Mouse (Mus musculus) liver, embryonic 13.5 days (tissue): ENCODE measurements around the gene Stat5b. TPM values are rescaled to one million over a fixed set of nuclear protein-coding genes. Genes with fewer than 3 reads are reported as not detected.

Experiments used
- ATAC-seq: fragments of 200-750 bp; cut with Nextera tagmentation; 2 replicates; pipeline ENCODE4 v1.8.0; 2017; ENCODE audit warnings: low read depth, mild to moderate bottlenecking, moderate number of reproducible peaks, moderate library complexity
- DNase-seq: peaks from one replicate; pipeline ENCODE4 v3.0.0; 2022
- H3K27ac ChIP-seq: fragments of 300-500 bp; sonication (generic); 2 replicates; pipeline ENCODE4 v1.5.1; 2015; ENCODE audit warnings: moderate library complexity, mild to moderate bottlenecking, inconsistent platforms
- H3K27me3 ChIP-seq: fragments of 300-500 bp; sonication (generic); 2 replicates; pipeline ENCODE4 v1.6.1; 2015; ENCODE audit warnings: mild to moderate bottlenecking, inconsistent platforms
- H3K36me3 ChIP-seq: fragments of 300-500 bp; sonication (generic); 2 replicates; pipeline ENCODE4 v1.6.1; 2015; ENCODE audit warnings: mild to moderate bottlenecking, inconsistent platforms
- H3K4me1 ChIP-seq: fragments of 300-500 bp; sonication (generic); replicated peaks from 2 replicates; pipeline ENCODE4 v1.6.1; 2015; ENCODE audit warnings: inconsistent platforms
- H3K4me2 ChIP-seq: fragments of 300-500 bp; sonication (generic); 2 replicates; pipeline ENCODE4 v1.6.1; 2015; ENCODE audit warnings: inconsistent platforms, mild to moderate bottlenecking, moderate library complexity
- H3K4me3 ChIP-seq: fragments of 300-500 bp; sonication (generic); replicated peaks from 2 replicates; pipeline ENCODE4 v1.5.1; 2015; ENCODE audit warnings: mild to moderate bottlenecking, inconsistent platforms
- H3K9ac ChIP-seq: fragments of 300-500 bp; sonication (generic); 2 replicates; pipeline ENCODE4 v1.6.1; 2015; ENCODE audit warnings: mild to moderate bottlenecking, inconsistent platforms
- H3K9me3 ChIP-seq: fragments of 300-500 bp; sonication (generic); replicated peaks from 2 replicates; pipeline ENCODE4 v1.6.1; 2016; ENCODE audit warnings: inconsistent platforms
- WGBS: fragments of 180-500 bp; shearing (Covaris S2); methylation state at CpG from one replicate; pipeline ENCODE4 v1.1.7; 2015; ENCODE audit not compliant: insufficient replicate concordance; 5-methylcytosine and 5-hydroxymethylcytosine counted together
- polyA plus RNA-seq: library from polyadenylated mRNA; unstranded; fragments of >200 nt; fragmentation: Nextera tagmentation; extraction: Ambion mirVana; gene quantifications from 2 replicates; pipeline ENCODE4 v1.2.1, GENCODE M21; 2015

Gene Stat5b
- polyA plus RNA-seq, 1 experiment from 2014 or later, result 21.1 TPM

- Histone ChIP-seq H3K27ac (no peak overlapping the region), H3K36me3 (no peaks in the 10 kb centered on the region), H3K9me3 (no peaks in the 10 kb centered on the region), H3K9ac (no peak overlapping the region), H3K4me1 (peaks cover 23% of the 10 kb centered on the region), H3K4me3 (no peak overlapping the region), H3K27me3 (peaks cover 71% of the 10 kb centered on the region), H3K4me2 (no peak overlapping the region)
- ATAC-seq (no peak), DNase-seq (no peak)
- WGBS, result 32% methylated on average over 25 of the region's 25 CpGs
These were observed 101.1 kb downstream of the Stat5b start for GRCm38 (mm10) chr11:100749469-100749868.

- DNase-seq (no peak), ATAC-seq (no peak)
- H3K4me3 ChIP-seq, result no peak overlapping the region
- peaks cover 67% of the 10 kb centered on the region for H3K27me3 ChIP-seq
- H3K36me3 ChIP-seq, result no peaks in the 10 kb centered on the region
- no peaks in the 10 kb centered on the region for H3K9me3 ChIP-seq
- 35% methylated on average over 4 of the region's 4 CpGs for WGBS
- H3K9ac ChIP-seq, result no peak overlapping the region
- H3K4me2 ChIP-seq, result no peak overlapping the region
- H3K4me1 ChIP-seq, result peaks cover 23% of the 10 kb centered on the region
- no peak overlapping the region for H3K27ac ChIP-seq
These were observed 101.9 kb downstream of the Stat5b start for GRCm38 (mm10) chr11:100748620-100749019.

DNA sequence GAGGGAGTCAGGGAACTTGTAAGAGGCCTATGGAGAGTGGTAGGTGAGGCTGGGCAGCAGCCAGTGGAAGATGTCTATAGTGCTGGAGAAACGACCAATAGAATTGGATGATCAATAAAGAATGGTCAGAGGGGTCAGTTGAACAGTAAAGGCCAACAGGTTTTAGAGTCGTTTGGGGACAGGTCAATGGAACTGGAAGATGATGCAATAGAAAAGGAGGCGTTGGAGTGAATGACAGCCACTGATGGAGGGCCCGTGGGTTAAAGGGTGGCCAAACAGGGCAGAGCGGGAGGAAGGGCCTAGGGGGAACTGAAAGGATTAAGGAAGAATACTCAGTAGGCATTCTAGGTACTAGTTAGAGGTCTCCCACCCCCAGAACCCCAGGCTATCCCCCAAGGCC, 103.4 kb downstream of the Stat5b start:
- ATAC-seq, result peak; percentile 58

GRCm38 (mm10) chr11:100746546-100746945, 104.0 kb downstream of the Stat5b start:
- H3K4me2 ChIP-seq, result no peak overlapping the region
- no peak for DNase-seq
- peaks cover 23% of the 10 kb centered on the region for H3K4me1 ChIP-seq
- 78% methylated on average over 10 of the region's 10 CpGs for WGBS
- no peak for ATAC-seq
- no peaks in the 10 kb centered on the region for H3K36me3 ChIP-seq
- H3K9me3 ChIP-seq, result no peaks in the 10 kb centered on the region
- H3K27ac ChIP-seq, result no peak overlapping the region
- no peak overlapping the region for H3K9ac ChIP-seq
- H3K4me3 ChIP-seq, result no peak overlapping the region
- H3K27me3 ChIP-seq, result peaks cover 50% of the 10 kb centered on the region

More for the DNA sequence above, 103.4 kb downstream of the Stat5b start:
- no peak overlapping the region for H3K4me3 ChIP-seq
- DNase-seq, result no peak
- 50% methylated on average over 5 of the region's 5 CpGs for WGBS
- no peak overlapping the region for H3K9ac ChIP-seq
- H3K27me3 ChIP-seq, result peaks cover 56% of the 10 kb centered on the region
- peaks cover 23% of the 10 kb centered on the region for H3K4me1 ChIP-seq
- no peaks in the 10 kb centered on the region for H3K36me3 ChIP-seq
- H3K9me3 ChIP-seq, result no peaks in the 10 kb centered on the region
- no peak overlapping the region for H3K27ac ChIP-seq
- no peak overlapping the region for H3K4me2 ChIP-seq

GRCm38 (mm10) chr11:100745085-100745484, 105.4 kb downstream of the Stat5b start:
- Histone ChIP-seq H3K4me2 (no peak overlapping the region), H3K4me1 (peaks cover 24% of the 10 kb centered on the region), H3K9ac (no peak overlapping the region), H3K27me3 (peaks cover 45% of the 10 kb centered on the region), H3K4me3 (no peak overlapping the region), H3K36me3 (no peaks in the 10 kb centered on the region), H3K9me3 (no peaks in the 10 kb centered on the region), H3K27ac (no peak overlapping the region)
- peak; percentile 38 for DNase-seq
- ATAC-seq, result no peak
- WGBS, result 14% methylated on average over 6 of the region's 6 CpGs

DNA sequence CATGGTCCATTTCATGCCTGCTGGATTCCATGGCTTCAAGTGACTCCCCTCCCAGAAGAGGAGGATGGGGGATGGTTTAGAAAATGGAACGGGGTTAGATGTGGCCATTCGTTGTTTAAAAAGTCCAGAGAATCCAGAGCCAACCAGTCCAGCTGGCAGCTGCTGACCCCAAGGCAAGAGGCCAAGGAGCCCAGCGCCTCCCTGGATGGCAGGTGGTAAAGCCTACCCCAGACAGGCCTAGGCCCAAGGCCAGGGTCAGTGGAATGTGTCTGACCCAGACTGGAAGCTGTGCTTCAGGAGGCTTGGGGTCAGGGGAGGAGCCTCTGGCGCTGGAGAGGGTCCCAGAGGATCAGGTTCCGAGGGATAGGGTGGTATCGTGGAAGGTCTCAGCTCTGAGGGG, 109.2 kb downstream of the Stat5b start:
- no peaks in the 10 kb centered on the region for H3K36me3 ChIP-seq
- H3K9ac ChIP-seq, result no peak overlapping the region
- no peak for DNase-seq
- no peak overlapping the region for H3K27ac ChIP-seq
- H3K4me2 ChIP-seq, result no peak overlapping the region
- peaks cover 12% of the 10 kb centered on the region; the same call in 1 of the 2 replicates for H3K27me3 ChIP-seq
- H3K9me3 ChIP-seq, result no peaks in the 10 kb centered on the region
- H3K4me3 ChIP-seq, result no peak overlapping the region
- 71% methylated on average over 6 of the region's 6 CpGs for WGBS
- ATAC-seq, result no peak
- H3K4me1 ChIP-seq, result peaks cover 31% of the 10 kb centered on the region

DNA sequence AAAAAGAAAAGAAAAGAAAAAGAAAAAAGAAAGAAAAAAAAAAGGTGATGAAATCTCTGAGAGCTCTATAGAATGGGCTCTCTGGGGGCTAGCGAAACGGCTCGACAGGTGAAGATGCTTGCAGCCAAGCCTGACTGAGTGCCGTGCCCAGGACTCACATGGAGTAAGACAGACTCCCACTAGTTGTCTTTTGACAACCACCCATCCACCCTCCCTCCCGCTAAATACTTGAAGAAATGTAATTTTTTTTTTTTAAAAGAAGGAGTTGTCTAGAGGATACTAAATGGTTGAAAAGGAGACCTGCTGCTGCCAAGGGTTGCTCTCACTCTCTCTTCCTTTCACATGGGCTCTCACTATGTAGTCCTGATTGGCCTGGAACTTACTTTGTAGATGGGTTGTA, 111.8 kb downstream of the Stat5b start:
- H3K36me3 ChIP-seq, result peaks cover 15% of the 10 kb centered on the region
- H3K4me1 ChIP-seq, result peaks cover 52% of the 10 kb centered on the region
- H3K27me3 ChIP-seq, result no peaks in the 10 kb centered on the region
- H3K9me3 ChIP-seq, result no peaks in the 10 kb centered on the region
- 24% methylated on average over 5 of the region's 5 CpGs for WGBS
- H3K27ac ChIP-seq, result peak overlapping the region; percentile 84
- peak overlapping the region; percentile 69 for H3K9ac ChIP-seq
- peak overlapping the region; percentile 99 for H3K4me3 ChIP-seq
- peak overlapping the region; percentile 77 for H3K4me2 ChIP-seq
- no peak for ATAC-seq
- no peak for DNase-seq

DNA sequence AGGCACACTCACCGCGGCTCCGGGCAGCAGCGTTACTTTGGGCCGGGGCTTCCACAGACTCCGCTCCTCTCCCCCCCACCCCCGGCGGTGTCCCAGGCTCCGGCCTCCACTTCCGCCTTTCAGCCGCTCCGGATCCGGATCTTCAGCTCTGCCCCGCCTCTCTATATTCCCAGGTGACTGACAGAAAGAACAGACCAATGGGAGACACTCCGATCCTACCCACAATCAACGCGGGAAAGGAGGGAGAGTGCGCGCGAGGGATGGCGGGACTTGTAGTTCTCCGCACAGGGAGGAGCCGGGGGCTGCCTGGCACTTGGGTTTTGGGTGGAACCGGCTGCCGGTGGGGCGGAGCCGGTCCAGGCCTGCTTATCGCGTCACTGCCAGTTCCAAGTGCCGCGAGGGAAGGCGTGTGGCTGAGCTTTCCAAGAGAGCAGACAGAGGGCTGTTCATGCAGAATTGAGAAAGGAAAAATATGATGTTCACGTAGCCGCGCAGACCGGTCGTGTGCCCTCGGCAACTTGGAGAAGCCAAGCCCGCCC, 112.4 kb downstream of the Stat5b start, which contains the start of gene Rab5c:
Rab5c (minus strand) TSS at position 150 of the 539 bp plus-strand sequence.
- H3K36me3 ChIP-seq, result peaks cover 20% of the 10 kb centered on the region
- peak within 1 kb of the TSS; percentile 99 for H3K9ac ChIP-seq
- peak; percentile 95 for ATAC-seq
- peak within 1 kb of the TSS; percentile 99 for H3K4me3 ChIP-seq
- H3K4me2 ChIP-seq, result peak within 1 kb of the TSS; percentile 98
- no peaks in the 10 kb centered on the region for H3K9me3 ChIP-seq
- WGBS, result under 1% methylated on average over 39 of the region's 39 CpGs
- DNase-seq, result peak; percentile 100
- peak within 1 kb of the TSS; percentile 97 for H3K27ac ChIP-seq
- no peaks in the 10 kb centered on the region for H3K27me3 ChIP-seq
- H3K4me1 ChIP-seq, result peaks cover 58% of the 10 kb centered on the region

GRCm38 (mm10) chr11:100737105-100737733, 113.3 kb downstream of the Stat5b start:
- H3K4me3 ChIP-seq, result peak overlapping the region; percentile 99
- H3K27me3 ChIP-seq, result no peaks in the 10 kb centered on the region
- peaks cover 29% of the 10 kb centered on the region for H3K36me3 ChIP-seq
- DNase-seq, result peak; percentile 77
- H3K4me2 ChIP-seq, result peak overlapping the region; percentile 98
- H3K9ac ChIP-seq, result peak overlapping the region; percentile 99
- peak overlapping the region; percentile 97 for H3K27ac ChIP-seq
- peak; percentile 73 for ATAC-seq
- H3K9me3 ChIP-seq, result no peaks in the 10 kb centered on the region
- WGBS, result under 1% methylated on average over 13 of the region's 13 CpGs
- H3K4me1 ChIP-seq, result peaks cover 68% of the 10 kb centered on the region

DNA sequence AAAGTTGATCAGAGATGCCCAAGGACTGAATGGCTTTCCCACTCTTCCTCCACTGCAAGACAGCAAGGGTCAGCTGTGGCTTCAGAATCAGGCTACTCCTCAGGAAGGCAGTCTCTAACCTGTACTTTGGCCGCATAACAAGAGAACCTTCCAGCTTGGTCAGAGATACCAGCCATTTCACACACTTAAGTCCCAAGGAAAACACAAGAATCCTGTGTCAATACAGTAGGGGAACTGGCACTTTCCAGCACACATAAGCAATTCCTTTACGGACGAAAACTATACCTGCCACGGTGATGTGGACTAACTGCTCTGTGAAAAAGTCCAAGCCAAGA, 113.8 kb downstream of the Stat5b start:
- H3K4me2 ChIP-seq, result peak overlapping the region; percentile 98
- no peaks in the 10 kb centered on the region for H3K27me3 ChIP-seq
- peaks cover 72% of the 10 kb centered on the region for H3K4me1 ChIP-seq
- WGBS, result 37% methylated on average over 4 of the region's 4 CpGs
- H3K27ac ChIP-seq, result peak overlapping the region; percentile 97
- no peak for ATAC-seq
- H3K4me3 ChIP-seq, result peak overlapping the region; percentile 99
- H3K9ac ChIP-seq, result peak overlapping the region; percentile 99
- H3K9me3 ChIP-seq, result no peaks in the 10 kb centered on the region
- peaks cover 34% of the 10 kb centered on the region for H3K36me3 ChIP-seq
- DNase-seq, result no peak

GRCm38 (mm10) chr11:100735954-100736745, 114.4 kb downstream of the Stat5b start:
- peak overlapping the region; percentile 97 for H3K27ac ChIP-seq

More at GRCm38 (mm10) chr11:100735954-100736745, 114.4 kb downstream of the Stat5b start:
- Histone ChIP-seq H3K4me3 (peak overlapping the region; percentile 99), H3K9ac (peak overlapping the region; percentile 99), H3K4me2 (peak overlapping the region; percentile 98), H3K4me1 (peaks cover 78% of the 10 kb centered on the region), H3K27me3 (no peaks in the 10 kb centered on the region), H3K9me3 (no peaks in the 10 kb centered on the region), H3K36me3 (peaks cover 40% of the 10 kb centered on the region)
- no peak for DNase-seq
- 22% methylated on average over 14 of the region's 14 CpGs for WGBS
- ATAC-seq, result no peak
